Mouse (Mus musculus) gastrocnemius, postnatal 36 days (tissue): Measurements from ENCODE around the gene Uhrf1. TPM values are rescaled to one million over a fixed set of nuclear protein-coding genes. Genes with fewer than 3 reads are reported as not detected.
A peak's percentile ranks its signal among the peaks of the same experiment; 100 is the strongest.
"Not testable (repeated sequence)": the region's sequence is repeated elsewhere in the genome, so short reads cannot be mapped to it uniquely, and the experiment has no call there.

Experiments used
- DNase-seq, 2 experiments: peaks; one replicate each; pipeline ENCODE4 v3.0.0; 2022
- intact Hi-C: fragments of 180-260 bp; cut with DNase I; formaldehyde crosslinking; loops from one replicate; pipeline ENCODE4 v1.15.1; 2025
- long read RNA-seq, 2 experiments: library from polyadenylated mRNA; stranded (forward); transcript quantifications; one replicate each; pipeline ENCODE4 v2.0.0; 2021
- total RNA-seq, 2 experiments: library from RNA; stranded (reverse); gene quantifications; 2 replicates each; pipeline ENCODE4 v1.2.3; 2021

Uhrf1 gene
- 1 to 10 TPM; 1.4 to 3.0 TPM for total RNA-seq
- long read RNA-seq, experiment 1, partial matches to known transcripts: 0 of 1 reads
- long read RNA-seq, experiment 1, other reads (novel, unspliced or antisense): 1 of 1 reads
- long read RNA-seq, experiment 2: 0 reads

DNA sequence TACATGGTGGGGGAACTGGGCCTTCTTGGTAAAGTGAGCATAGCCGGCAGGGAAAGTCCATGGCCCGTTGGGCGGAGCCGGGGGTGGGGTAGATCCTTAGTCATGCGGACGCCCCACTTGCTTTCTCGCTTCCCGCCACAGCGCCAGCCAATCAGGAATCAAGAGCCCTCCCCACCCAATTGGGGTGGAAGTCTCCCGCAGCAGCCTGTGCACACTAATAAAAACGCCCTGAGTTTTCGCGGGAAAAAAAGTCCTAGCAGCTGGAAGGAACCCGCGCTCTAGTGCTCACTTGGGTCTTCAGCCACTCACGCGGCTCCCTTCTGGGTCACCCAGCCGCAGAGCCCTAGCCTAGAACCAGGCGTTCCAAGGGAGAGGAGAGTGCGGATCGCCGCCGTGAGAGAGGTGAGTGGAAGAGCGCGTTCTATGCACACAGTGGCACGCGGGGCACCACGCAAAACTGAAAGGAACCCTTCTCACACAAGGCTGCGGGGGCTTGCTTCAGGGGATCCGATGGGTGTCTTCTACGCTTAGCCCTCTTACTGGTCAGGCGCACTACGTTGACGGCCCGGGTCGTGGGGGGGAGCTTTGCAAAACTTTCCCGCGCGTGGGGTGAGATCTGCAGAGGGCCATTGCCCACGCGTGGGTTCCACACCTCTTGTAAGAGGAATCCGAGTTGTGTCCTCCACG, at the start of gene Uhrf1:
Uhrf1 (plus strand) TSS at position 162 of the 687 bp plus-strand sequence.
- peak; percentile 46 to 72 for DNase-seq
- intact Hi-C loops: no loop called here

DNA sequence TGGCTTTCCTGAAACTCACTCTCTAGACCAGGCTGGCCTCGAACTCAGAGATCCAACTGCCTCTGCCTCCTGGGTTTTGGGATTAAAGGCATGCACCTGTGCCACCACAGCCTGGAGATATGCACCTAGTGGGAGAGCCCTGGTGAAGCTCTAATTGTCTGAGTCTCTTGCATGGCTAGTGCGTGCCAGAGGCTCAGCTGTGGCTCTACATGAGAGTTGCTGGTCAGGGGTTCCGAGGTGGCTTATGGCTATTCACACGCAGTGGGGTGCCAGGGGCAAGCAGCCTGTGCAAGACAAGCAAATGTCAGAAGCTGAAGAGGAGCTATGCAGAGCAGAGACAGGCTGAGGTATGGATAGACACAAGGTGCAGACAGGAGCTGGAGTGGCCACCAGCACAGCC, 48.4 kb upstream of the Uhrf1 start:
- intact Hi-C loops: loop anchor here (5.0 kb wide), 2 partner anchors 37 to 52 kb away; partner anchors contain the start of gene Dpp9
- no peak for DNase-seq

DNA sequence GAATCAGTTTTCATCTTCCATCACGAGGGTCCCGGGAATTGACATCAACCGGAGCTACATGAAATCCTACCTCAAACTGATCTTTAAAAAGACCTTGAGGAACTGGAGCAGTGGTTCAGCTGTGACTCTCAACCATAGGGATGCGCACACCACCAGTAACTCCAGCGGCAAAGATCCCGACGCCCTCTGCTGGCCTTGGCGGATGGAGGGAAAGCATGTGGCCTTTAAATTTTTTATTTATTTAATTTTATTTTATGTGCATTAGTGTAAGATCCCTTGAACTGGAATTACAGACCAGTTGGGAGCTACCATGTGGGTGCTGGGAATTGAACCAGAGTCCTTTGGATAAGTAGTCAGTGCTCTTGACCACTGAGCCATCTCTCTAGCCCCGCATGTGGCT, 47.7 kb upstream of the Uhrf1 start:
- intact Hi-C loops: no loop called here
- no peak for DNase-seq

DNA sequence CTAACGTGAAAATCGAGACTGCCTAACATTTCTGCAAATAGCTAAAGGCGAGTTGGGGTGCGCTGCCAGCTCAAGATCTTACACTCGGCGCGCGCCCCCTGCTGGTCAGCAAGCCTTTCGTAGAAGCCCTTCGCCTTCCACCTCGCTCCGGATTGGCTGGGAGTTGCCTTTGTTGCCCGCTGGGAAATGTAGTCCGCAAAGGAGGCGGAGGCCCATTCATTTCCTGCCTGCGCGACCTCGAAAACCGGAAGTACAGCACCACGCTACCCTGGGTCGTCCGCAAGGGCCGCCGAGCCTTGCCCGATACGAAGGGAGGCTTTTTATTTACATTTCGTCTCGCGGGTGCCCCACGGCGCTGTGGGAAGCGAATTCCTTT, 47.3 kb upstream of the Uhrf1 start:
- intact Hi-C loops: no loop called here
- peak; percentile 97 to 98 for DNase-seq

DNA sequence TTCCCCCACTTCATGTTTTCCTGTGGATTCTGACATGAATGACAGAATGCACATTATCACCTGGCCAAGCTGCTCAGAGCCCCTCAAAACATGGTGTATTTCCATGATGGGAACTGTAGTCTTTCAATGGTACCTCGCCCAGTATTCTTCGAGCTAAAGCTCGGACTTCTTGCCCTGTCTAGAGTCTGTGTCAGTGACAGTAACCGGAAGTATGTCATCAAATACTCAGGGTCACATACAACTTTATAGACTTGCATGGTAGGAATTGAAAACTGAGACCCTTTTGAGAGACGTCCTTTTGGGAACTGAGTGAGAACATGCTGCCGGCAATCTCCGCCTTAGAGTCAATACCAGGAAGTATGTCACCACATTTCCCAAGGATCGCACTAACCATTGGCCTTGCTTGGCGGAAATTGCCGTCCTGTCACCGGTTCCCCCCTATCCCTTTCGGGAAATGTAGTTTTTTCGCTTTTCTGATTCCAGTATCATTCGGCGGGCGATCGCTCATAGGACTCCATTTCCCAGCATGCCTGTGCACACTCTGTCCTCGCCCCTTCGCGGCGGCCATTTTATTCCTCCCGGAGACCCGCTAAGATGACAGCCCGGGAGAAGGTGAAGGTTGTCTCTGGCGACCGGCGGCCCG, 46.8 kb upstream of the Uhrf1 start, which contains the start of gene Fem1a:
Fem1a (plus strand) TSS at position 572 of the 643 bp plus-strand sequence.
- peak; percentile 82 to 88 for DNase-seq
- intact Hi-C loops: no loop called here

DNA sequence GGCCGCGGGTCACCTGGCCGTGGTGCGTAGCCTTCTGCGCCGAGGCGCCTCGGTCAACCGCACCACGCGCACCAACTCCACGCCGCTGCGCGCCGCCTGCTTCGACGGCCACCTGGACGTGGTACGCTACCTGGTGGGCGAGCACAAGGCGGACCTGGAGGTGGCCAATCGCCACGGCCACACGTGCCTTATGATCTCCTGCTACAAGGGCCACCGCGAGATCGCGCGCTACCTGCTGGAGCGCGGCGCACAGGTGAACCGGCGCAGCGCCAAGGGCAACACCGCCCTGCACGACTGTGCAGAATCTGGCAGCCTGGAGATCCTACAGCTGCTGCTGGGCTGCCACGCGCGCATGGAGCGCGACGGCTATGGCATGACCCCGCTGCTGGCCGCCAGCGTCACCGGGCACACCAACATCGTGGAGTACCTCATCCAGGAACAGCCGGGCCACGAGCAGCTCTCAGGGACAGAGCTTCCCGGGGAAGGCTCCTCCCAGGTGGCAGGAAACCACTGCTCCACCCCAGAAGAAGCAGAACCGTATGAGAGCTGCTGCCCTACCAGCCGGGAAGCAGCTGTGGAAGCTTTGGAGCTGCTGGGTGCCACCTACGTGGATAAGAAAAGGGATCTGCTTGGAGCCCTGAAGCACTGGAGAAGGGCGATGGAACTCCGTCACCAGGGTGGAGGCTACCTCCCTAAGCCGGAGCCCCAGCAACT, 45.8 kb upstream of the Uhrf1 start:
- no peak for DNase-seq
- intact Hi-C loops: no loop called here

DNA sequence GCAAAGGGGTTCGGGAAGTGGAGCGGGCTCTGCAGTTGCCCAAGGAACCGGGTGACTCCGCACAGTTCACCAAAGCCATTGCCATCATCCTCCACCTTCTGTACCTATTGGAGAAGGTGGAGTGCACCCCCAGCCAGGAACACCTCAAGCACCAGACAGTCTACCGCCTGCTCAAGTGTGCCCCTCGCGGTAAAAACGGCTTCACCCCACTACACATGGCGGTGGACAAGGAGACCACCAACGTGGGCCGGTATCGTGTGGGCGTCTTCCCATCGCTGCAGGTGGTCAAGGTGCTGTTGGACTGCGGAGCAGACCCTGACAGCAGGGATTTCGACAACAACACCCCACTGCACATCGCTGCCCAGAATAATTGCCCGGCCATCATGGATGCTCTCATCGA, 44.9 kb upstream of the Uhrf1 start:
- intact Hi-C loops, DNase-seq: not testable (repeated sequence)

DNA sequence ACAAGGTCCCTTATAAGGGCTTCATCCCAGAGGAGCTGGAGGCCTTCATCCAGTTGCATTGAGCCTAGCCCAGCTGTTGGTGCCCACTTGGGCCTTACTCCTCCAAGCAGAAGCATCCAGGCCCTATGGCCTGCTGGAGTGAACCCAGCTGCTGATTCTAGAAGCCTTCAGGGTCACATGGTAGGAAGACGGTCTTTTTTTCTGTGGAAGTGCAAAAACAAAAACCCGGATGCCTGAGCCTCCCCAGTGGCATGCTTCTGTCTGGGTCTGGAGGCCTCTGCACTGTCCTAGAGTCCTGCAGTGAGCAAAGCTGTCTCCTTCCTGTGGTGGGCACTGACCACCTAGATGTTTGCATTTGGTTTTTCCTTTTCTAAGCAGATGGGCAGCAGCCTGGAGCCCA, 44.3 kb upstream of the Uhrf1 start:
- intact Hi-C loops, DNase-seq: not testable (repeated sequence)

DNA sequence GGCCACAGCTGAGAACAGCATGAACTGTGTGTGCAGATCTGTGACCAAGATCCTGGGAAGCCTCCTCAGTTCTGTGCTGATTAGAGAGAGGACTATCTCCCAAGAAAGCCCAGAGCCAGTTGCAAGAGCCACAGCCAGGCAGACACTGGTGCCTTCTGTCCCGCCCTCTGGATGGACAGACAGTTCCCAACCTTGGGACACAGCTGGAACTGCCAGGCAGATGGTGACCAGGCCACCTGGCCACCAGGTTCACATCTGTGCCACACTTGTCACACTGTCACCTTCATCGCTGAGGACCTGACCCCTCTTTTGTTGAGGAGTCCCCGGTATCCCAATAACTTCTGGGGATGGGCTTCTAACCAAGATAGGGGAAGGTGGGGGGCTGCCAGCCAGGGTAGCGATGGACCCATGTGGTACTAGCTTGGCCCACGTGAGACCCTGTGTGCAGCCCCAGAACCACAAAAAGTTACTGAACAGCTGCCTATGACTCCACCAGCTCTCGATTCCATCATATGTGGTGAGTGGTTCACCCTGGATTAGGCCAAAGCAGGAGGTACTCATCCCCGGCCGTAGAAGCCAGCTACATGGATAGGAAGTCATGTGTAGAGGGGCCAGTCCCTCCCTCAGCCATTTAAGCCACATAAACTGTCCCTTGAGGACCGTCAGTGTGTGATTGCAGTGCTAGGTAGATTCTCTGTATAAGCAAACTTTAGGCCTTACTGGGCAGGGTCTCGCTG, 43.7 kb upstream of the Uhrf1 start:
- intact Hi-C loops: no loop called here
- no peak for DNase-seq

DNA sequence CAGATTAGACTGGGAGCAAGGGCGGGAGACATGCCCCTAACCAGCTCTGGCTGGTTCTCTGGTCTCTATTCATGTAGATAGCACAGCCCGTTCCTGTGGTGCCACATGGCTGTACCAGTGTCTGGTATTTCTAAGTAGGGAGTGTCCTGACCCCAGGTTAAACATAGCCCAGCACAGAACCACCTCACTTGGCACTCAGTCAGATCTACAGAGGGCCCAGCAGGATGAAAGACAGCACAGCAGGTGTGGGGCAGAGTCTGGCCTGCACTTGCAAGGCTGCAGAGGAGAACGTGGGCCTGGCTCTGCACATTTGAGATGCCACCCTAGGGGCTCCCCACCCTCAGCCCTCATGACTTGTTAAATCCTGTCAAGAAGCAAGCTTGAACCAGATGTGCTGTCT, 42.0 kb upstream of the Uhrf1 start:
- DNase-seq: peak in 1 of 2 experiments; percentile 64
- intact Hi-C loops: no loop called here

DNA sequence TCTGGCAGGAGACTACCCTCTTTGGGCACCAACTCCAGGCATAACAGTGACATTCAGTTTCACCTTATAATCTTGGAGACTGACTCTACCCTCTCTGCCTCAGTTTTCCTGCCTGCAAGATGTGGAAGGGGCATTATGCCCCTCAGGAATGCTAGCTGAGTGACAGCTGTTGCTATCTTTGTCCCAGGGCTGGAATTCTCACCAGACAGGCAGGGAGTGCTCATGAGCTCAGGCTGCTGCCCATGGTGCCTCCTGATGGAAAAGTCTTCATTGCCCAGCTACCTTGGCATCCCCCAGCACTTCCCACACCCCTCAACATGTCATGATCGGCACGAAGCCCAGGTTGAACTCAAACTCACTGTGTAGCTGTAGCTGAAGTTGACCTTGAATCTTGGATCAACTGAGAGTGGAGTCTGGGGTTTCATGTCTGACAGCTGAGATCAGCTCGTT, 40.5 kb upstream of the Uhrf1 start:
- intact Hi-C loops: no loop called here
- DNase-seq: peak in 1 of 2 experiments; percentile 65

DNA sequence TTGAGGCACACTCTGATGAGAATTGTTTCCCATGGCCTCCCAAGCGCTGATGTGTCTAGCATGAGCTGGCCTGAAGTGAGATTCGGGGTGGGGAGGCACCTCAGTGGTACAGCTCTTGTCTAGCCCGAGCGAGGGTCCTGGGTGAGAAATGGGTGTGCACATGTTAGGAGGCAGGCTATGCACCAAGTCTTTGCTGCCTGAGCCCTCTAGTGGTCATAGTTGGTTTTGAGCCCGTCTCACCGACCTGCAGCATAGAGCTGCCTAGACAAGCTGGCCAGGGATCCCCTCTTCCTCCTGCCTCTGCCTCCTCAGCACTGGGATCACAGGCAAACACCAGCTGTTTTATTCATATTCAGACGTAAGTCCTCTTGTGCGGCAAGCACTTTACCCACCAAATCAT, 39.1 kb upstream of the Uhrf1 start:
- peak; percentile 68 to 75 for DNase-seq
- intact Hi-C loops: no loop called here

DNA sequence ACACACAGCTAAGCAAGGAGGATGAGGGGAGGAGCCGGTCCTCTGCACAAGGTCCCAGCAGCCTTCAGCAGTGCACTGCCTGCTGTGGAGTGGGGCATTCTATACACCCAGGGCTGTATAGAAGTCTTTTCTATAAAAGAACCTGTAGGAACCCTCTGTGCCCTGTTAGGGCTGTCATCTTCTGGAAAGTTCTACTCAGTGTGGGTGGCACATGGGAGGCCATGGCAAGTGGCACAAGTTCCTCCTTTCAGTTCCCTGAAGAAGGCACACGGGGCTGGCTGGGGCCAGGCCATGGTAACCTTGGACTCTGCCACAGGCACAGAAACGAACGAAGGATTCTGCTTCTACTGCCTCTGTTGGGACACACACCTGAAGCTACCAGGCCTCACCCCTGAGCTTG, 38.1 kb upstream of the Uhrf1 start:
- DNase-seq: no peak
- intact Hi-C loops: no loop called here

DNA sequence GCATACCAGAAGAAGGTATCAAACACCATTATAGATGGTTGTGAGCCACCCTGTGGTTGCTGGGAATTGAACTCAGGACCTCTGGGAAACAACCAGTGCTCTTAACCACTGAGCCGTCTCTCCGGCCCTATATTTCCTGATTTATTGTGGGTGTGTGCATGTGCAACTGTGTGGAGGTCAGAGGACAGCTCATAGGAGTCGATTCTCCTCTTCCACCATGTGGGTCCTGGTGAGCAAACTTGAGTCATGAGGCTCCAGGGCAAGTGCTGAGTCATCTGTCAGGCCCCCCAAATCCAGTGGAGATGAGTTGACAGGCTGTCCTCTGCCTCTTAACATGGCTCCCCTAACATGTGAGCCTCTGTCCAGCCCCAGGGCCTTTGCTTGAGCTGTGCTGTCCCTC, 37.3 kb upstream of the Uhrf1 start:
- no peak for DNase-seq
- intact Hi-C loops: no loop called here

DNA sequence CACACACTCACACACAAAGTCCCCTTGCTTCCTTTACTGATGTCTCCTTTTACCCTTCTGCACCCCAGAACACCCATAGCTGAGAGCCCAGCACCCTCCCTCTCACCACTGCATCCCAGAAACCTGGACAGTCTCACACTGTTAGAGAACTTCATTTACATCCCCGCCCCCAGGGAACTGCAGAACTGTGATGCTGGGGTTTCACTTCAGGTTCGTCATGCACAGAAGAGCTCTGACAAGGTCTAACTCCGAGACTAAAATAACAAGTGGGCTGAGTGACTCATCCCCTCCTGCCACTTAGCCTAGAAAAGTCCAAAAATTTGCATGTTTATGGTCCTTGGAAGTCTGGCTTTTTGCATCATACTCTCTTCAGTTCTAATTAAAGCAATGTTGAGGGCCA, 36.9 kb upstream of the Uhrf1 start:
- intact Hi-C loops: no loop called here
- DNase-seq: no peak

DNA sequence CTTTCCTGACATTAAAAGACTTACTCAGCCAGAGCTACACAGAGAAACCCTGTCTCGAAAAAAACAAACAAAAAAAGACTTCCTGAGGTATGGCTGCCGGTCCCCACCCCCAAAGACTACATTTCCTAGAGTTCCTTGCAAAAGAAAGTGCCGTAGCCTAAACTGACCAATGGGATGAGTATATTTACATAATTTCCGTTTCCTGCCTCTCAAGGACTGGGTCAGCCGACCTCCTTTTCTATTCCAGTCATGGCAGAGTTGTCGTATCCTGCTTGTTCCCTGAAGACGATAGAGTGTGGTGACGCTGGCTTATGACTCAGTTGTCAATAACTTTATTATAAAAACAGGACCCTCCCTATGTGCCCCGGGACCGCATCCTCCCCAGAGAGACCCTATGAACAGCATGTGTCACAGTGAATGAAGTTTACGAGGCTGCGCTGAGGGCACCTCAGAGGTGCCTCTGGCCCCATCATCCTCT, 33.9 kb upstream of the Uhrf1 start:
- no peak for DNase-seq

DNA sequence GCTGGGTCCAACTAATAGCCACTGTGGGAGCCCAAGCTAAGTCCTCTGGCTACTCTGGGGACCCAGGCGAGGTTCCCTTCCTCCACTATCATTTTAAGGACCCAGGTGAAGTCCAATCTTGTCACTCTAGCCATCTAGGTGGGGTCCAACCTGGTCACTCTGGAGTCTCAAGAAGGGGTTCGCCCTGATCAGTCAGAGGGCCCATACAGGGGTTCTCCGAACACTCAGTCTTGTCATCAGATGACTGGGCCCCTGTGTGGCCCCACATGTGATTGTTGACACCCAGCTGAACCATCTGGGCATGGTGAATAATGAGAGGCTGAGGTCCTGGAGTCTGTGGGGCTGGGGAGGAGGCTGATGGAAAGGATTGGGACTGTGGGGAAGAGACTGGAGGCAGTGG, 33.4 kb upstream of the Uhrf1 start:
- no peak for DNase-seq
- intact Hi-C loops: no loop called here

More for the DNA sequence above, 33.9 kb upstream of the Uhrf1 start:
- intact Hi-C loops: no loop called here

DNA sequence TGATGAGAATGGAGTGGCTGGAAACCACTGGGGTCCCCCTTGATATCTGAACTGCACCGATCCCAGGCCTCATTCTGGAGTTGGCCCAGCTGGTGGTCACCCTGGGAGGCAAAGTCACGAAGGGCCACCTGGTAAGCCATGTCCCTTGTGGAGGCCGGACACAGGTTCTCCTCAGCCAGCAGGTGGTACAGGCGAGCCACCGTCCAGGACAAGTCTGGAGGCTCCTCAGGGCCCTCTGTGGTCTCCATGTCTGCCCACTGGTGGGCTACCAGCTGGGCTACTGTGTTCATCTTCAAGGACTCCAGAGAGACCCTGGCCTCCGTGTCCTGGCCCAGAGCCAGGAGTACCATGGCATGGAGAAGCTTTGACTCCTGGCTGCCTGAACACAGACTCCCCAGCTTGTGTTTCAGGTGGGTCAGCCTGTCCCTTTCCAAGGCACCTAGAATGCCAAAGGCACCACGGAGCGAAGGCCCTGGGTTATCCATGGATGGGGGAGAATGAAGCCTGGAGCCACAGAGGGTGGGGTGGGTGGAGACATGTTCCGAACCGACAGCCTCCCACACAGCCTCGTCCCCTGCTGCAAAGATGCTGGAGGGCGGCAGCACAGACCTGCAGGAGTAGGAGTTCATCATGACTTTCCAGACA, 31.4 kb upstream of the Uhrf1 start:
- intact Hi-C loops: no loop called here

DNA sequence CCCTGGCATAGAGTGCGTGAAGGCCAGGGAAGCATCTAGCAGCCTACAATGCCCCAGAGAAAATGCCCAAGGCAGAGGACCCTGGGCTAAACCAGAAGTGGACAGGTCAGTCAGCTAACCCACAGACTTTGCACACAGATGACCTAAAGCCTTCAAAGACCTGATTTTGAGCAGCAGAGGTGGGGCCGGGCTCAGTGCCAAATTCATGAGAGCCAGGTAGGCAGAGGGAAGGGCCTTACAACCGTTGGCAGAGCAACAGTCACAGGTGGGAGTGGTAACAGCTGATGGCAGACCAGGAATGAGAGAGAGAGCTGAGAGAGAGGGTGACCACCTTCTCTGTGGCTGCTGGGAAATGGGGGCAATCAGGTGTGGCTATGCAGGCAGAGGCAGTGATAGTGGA, 30.5 kb upstream of the Uhrf1 start:
- intact Hi-C loops: no loop called here
- DNase-seq: no peak

More for the DNA sequence above, 31.4 kb upstream of the Uhrf1 start:
- no peak for DNase-seq

DNA sequence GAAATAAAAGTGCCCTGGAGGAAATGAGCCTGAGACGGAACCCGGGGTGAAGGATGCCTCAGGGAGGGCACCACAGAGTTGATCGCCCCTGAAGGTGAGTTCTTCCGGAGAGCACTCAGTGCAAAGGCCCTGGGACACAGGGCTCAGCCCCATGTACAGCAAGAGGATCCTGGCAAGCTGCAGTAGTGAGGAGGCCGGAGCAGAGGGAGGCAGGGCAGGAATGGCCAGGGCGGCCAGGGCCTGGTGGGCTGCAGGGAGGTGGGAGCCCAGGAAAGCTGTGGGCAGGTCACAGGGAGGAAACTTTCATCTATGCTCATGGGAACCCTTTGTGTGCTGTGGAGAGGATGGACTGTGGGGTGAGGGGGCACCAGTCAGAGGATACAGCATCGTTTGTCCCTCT, 29.6 kb upstream of the Uhrf1 start:
- no peak for DNase-seq
- intact Hi-C loops: no loop called here
